Mouse (Mus musculus): ENCODE results near the gene Lpin2. TPM values are rescaled to one million over a fixed set of nuclear protein-coding genes. Genes with fewer than 3 reads are reported as not detected.

Lpin2 gene
- polyA plus RNA-seq, 1 experiment = 133 TPM

DNA sequence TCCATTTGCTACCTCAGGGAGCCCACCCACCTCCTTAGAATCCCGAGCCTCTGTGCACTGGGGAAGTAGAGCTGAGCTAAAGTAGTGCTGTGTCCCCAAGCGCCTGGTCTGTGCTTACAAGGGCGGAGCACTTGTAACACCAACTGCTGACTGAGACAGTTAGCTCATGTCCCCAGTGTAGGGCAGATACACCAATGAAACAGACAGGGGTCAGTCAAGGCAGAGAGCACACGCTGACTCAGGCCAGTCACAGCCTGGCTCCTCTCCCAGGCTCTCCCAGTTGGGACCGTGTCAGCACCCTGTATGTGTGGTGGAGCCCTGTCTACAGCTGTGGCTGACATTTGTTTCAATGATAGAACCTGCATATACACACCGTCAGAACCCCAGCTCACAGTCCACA is 103.6 kb downstream of the Lpin2 start:
- H3K27ac ChIP-seq (ENCODE audit: insufficient read depth, low read depth, low read length) = peak overlapping the region; percentile 35
- TF ChIP-seq POLR2A (IDR thresholded peaks at IDR 0.05; ENCODE audit: borderline replicate concordance, low read depth, low read length) = no peak
- TF ChIP-seq CTCF (IDR thresholded peaks at IDR 0.05; ENCODE audit: low read depth, low read length) = no peak
- H3K4me1 ChIP-seq (ENCODE audit: control insufficient read depth, insufficient read depth, low read length) = peaks cover 54% of the 10 kb centered on the region
- H3K4me3 ChIP-seq (ENCODE audit: insufficient read depth, low read length) = no peak overlapping the region

DNA sequence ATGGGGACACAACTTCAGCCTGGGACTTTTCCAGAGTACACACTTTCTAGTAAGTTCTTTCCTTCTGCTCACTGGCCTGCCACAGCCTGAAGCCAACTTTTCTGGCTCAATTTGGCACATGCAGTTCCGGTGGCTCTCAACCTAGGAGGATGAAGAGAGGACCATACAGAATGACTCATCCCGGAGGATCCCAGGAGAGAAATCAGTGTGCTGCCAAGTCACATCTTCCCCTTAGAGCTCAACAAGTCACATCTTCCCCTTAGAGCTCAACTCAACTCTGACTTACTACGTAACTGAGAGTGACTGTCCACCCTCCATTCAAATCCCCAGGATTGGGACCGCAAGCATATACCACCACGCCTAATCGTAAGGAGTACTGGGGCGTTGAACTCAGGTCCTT is 105.2 kb downstream of the Lpin2 start:
- Histone ChIP-seq H3K4me3 (ENCODE audit: insufficient read depth, low read length) (no peak overlapping the region), H3K4me1 (ENCODE audit: control insufficient read depth, insufficient read depth, low read length) (peaks cover 64% of the 10 kb centered on the region), H3K27ac (ENCODE audit: insufficient read depth, low read depth, low read length) (peak overlapping the region; percentile 71)
- TF ChIP-seq POLR2A (IDR thresholded peaks at IDR 0.05; ENCODE audit: borderline replicate concordance, low read depth, low read length) (no peak), CTCF (IDR thresholded peaks at IDR 0.05; ENCODE audit: low read depth, low read length) (no peak)

DNA sequence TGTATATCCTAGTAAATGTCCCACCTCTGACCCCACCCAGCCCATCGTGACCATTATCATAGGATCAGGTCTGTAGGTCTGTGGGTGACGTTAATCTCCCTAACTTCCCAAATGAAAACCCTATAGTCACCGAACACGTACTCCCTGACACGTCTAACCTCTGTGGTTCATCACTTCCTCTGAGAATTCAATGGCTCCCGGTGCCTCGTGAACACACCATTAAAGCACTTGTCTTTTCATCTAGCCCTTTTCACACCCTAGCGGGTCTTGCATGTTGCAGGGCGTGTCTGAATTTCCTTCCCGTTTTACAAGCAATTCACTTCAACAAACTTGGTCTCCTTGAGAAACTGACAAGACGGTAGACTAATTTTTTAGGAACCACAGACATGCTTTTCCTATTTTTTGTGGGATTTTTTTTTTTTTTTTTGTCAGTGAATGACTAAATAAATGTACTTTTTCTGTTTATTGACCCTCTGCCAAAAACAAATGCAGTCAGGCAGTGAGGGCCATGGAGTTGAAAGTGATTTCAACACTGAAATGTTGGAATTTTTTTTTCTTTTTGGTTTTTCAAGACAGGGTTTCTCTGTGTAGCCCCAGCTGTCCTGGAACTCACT is 105.9 kb downstream of the Lpin2 start:
- H3K4me3 ChIP-seq (ENCODE audit: insufficient read depth, low read length) = no peak overlapping the region
- no peak for TF ChIP-seq POLR2A (IDR thresholded peaks at IDR 0.05; ENCODE audit: borderline replicate concordance, low read depth, low read length)
- no peak for TF ChIP-seq CTCF (IDR thresholded peaks at IDR 0.05; ENCODE audit: low read depth, low read length)
- peaks cover 65% of the 10 kb centered on the region for H3K4me1 ChIP-seq (ENCODE audit: control insufficient read depth, insufficient read depth, low read length)
- peak overlapping the region; percentile 71 for H3K27ac ChIP-seq (ENCODE audit: insufficient read depth, low read depth, low read length)

DNA sequence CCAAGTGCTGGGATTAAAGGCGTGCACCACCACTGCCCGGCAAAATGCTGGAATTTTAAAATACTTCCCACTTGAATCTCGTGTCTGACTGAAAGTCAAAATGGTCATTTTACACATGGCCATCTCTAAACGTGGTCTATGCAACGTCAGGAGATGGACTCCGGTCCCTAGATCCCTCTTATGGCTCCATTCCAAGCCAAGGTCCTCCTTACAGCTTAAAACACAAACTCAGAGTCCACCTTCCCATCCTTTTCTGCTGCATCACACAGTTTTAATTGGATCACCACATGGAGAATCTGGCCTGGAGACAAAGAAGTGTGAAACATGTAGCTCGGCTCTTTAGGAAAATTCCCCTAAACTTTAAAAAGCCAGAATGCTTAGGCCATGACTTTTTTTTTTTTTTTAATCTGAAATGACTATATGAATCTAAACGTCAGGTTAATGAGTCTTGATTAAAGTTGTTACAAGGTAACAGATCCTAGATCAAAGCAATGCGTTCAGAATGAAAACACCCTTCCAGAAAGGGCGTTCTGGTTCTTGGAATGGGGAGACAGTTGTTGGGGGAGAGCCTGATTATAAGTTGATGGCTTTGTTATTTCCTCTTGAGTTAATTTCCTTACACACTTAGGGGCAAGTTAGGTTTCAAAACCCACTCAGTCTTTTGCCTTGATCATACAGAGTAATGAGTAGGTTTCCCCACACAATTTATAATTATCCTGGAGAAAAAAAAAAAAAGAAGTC is 106.6 kb downstream of the Lpin2 start:
- Histone ChIP-seq H3K27ac (ENCODE audit: insufficient read depth, low read depth, low read length) (peak overlapping the region; percentile 71), H3K4me3 (ENCODE audit: insufficient read depth, low read length) (no peak overlapping the region), H3K4me1 (ENCODE audit: control insufficient read depth, insufficient read depth, low read length) (peaks cover 69% of the 10 kb centered on the region)
- TF ChIP-seq CTCF (IDR thresholded peaks at IDR 0.05; ENCODE audit: low read depth, low read length) (no peak), POLR2A (IDR thresholded peaks at IDR 0.05; ENCODE audit: borderline replicate concordance, low read depth, low read length) (no peak)

GRCm38 (mm10) chr17:71289572-71290176 is 107.3 kb downstream of the Lpin2 start:
- Histone ChIP-seq H3K4me1 (ENCODE audit: control insufficient read depth, insufficient read depth, low read length) (peaks cover 74% of the 10 kb centered on the region), H3K4me3 (ENCODE audit: insufficient read depth, low read length) (no peak overlapping the region), H3K27ac (ENCODE audit: insufficient read depth, low read depth, low read length) (no peak overlapping the region)
- no peak for TF ChIP-seq POLR2A (IDR thresholded peaks at IDR 0.05; ENCODE audit: borderline replicate concordance, low read depth, low read length)
- TF ChIP-seq CTCF (IDR thresholded peaks at IDR 0.05; ENCODE audit: low read depth, low read length) = no peak

- no peak for TF ChIP-seq POLR2A (IDR thresholded peaks at IDR 0.05; ENCODE audit: borderline replicate concordance, low read depth, low read length)
- no peak for TF ChIP-seq CTCF (IDR thresholded peaks at IDR 0.05; ENCODE audit: low read depth, low read length)
- no peak overlapping the region for H3K27ac ChIP-seq (ENCODE audit: insufficient read depth, low read depth, low read length)
- peaks cover 77% of the 10 kb centered on the region for H3K4me1 ChIP-seq (ENCODE audit: control insufficient read depth, insufficient read depth, low read length)
- H3K4me3 ChIP-seq (ENCODE audit: insufficient read depth, low read length) = no peak overlapping the region
These were observed 108.4 kb downstream of the Lpin2 start for GRCm38 (mm10) chr17:71290486-71291410.

GRCm38 (mm10) chr17:71291897-71292420 is 109.6 kb downstream of the Lpin2 start:
- TF ChIP-seq POLR2A (IDR thresholded peaks at IDR 0.05; ENCODE audit: borderline replicate concordance, low read depth, low read length) = no peak
- no peak for TF ChIP-seq CTCF (IDR thresholded peaks at IDR 0.05; ENCODE audit: low read depth, low read length)
- Histone ChIP-seq H3K4me1 (ENCODE audit: control insufficient read depth, insufficient read depth, low read length) (peaks cover 74% of the 10 kb centered on the region), H3K27ac (ENCODE audit: insufficient read depth, low read depth, low read length) (no peak overlapping the region), H3K4me3 (ENCODE audit: insufficient read depth, low read length) (no peak overlapping the region)

DNA sequence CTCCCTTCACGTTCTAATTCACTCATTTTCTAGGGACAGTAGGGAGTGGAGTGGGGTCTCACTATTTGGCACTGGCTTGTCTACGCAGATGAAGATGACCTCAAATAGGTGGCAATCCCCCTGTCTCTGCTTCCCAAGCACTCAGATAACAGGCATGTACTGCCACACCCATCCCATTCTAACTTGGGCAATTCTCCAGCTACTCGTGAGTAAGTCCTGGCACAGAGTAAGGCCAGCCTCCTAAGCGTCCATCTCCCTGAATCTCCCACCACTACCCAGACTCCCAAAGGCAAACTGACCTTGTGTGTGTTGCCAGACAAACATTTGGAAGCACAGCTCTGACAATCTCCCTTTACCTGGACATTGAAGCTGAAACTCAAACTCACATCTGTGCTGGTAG is 110.5 kb downstream of the Lpin2 start:
- TF ChIP-seq POLR2A (IDR thresholded peaks at IDR 0.05; ENCODE audit: borderline replicate concordance, low read depth, low read length) (no peak), CTCF (IDR thresholded peaks at IDR 0.05; ENCODE audit: low read depth, low read length) (no peak)
- Histone ChIP-seq H3K4me3 (ENCODE audit: insufficient read depth, low read length) (no peak overlapping the region), H3K27ac (ENCODE audit: insufficient read depth, low read depth, low read length) (no peak overlapping the region), H3K4me1 (ENCODE audit: control insufficient read depth, insufficient read depth, low read length) (peaks cover 69% of the 10 kb centered on the region)

GRCm38 (mm10) chr17:71294570-71294969 is 112.2 kb downstream of the Lpin2 start:
- TF ChIP-seq CTCF (IDR thresholded peaks at IDR 0.05; ENCODE audit: low read depth, low read length) (no peak), POLR2A (IDR thresholded peaks at IDR 0.05; ENCODE audit: borderline replicate concordance, low read depth, low read length) (no peak)
- peaks cover 68% of the 10 kb centered on the region for H3K4me1 ChIP-seq (ENCODE audit: control insufficient read depth, insufficient read depth, low read length)
- peak overlapping the region; percentile 49 for H3K27ac ChIP-seq (ENCODE audit: insufficient read depth, low read depth, low read length)
- no peak overlapping the region for H3K4me3 ChIP-seq (ENCODE audit: insufficient read depth, low read length)

Other genes starting within 250 kb of the Lpin2 start
- gene Myom1, start 179.9 kb upstream of the Lpin2 start, polyA plus RNA-seq (2012; ENCODE audit: insufficient read depth, insufficient read length, missing spikeins) = 1.8 and 4.0 TPM in 2 replicates
- gene Myl12a, start 179.7 kb upstream of the Lpin2 start, polyA plus RNA-seq (2012; ENCODE audit: insufficient read depth, insufficient read length, missing spikeins) = 266 and 277 TPM in 2 replicates
- gene Emilin2, start 129.4 kb downstream of the Lpin2 start, polyA plus RNA-seq (2012; ENCODE audit: insufficient read depth, insufficient read length, missing spikeins) = 72.4 and 102 TPM in 2 replicates